Mouse (Mus musculus) liver, embryonic 11.5 days (tissue): ENCODE measurements around the gene Kdm2b. TPM values are rescaled to one million over a fixed set of nuclear protein-coding genes. Genes with fewer than 3 reads are reported as not detected.

ENCODE experiments used
- ATAC-seq: fragments of 200-750 bp; cut with Nextera tagmentation; replicated peaks from 2 replicates; pipeline ENCODE4 v1.8.0; 2017; ENCODE audit warnings: moderate number of reproducible peaks, mild to moderate bottlenecking, moderate TSS enrichment, moderate library complexity; ENCODE audit not compliant: low FRiP score
- DNase-seq: peaks from one replicate; pipeline ENCODE4 v3.0.0-alpha.2; 2017; ENCODE audit warnings: low spot score
- H3K27ac ChIP-seq: fragments of 300-500 bp; sonication (generic); 2 replicates; pipeline ENCODE4 v1.5.1; 2014; ENCODE audit warnings: mild to moderate bottlenecking, low read depth, low read length, control low read depth
- H3K27me3 ChIP-seq: fragments of 300-500 bp; sonication (generic); replicated peaks from 2 replicates; pipeline ENCODE4 v1.6.1; 2014; ENCODE audit warnings: low read length, mixed read lengths; ENCODE audit not compliant: control insufficient read depth, insufficient read depth
- H3K36me3 ChIP-seq: fragments of 300-500 bp; sonication (generic); 2 replicates; pipeline ENCODE4 v1.6.1; 2014; ENCODE audit warnings: mild to moderate bottlenecking, low read length, moderate library complexity, mixed read lengths; ENCODE audit not compliant: control insufficient read depth, insufficient read depth
- H3K4me1 ChIP-seq: fragments of 300-500 bp; sonication (generic); replicated peaks from 2 replicates; pipeline ENCODE4 v1.6.1; 2014; ENCODE audit warnings: low read length, mixed read lengths; ENCODE audit not compliant: control insufficient read depth, insufficient read depth
- H3K4me2 ChIP-seq: fragments of 300-500 bp; sonication (generic); 2 replicates; pipeline ENCODE4 v1.6.1; 2014; ENCODE audit warnings: mild to moderate bottlenecking, control low read depth, moderate library complexity
- H3K4me3 ChIP-seq: fragments of 300-500 bp; sonication (generic); 2 replicates; pipeline ENCODE4 v1.5.1; 2014; ENCODE audit warnings: low read depth, low read length, control low read depth
- H3K9ac ChIP-seq: fragments of 300-500 bp; sonication (generic); 2 replicates; pipeline ENCODE4 v1.6.1; 2014; ENCODE audit warnings: low read depth, low read length, control low read depth
- H3K9me3 ChIP-seq: fragments of 300-500 bp; sonication (generic); 2 replicates; pipeline ENCODE4 v1.6.1; 2016; ENCODE audit warnings: low read length, inconsistent platforms, mixed read lengths; ENCODE audit not compliant: control insufficient read depth
- WGBS: fragments of 180-500 bp; shearing (Covaris S2); extraction: QIAGEN DNeasy Blood & Tissue Kit; methylation state at CpG from one replicate; pipeline ENCODE4 v1.1.7; 2014; 5-methylcytosine and 5-hydroxymethylcytosine counted together
- polyA plus RNA-seq: library from polyadenylated mRNA; unstranded; fragments of >200 nt; fragmentation: Nextera tagmentation; extraction: Ambion mirVana; gene quantifications from 2 replicates; pipeline ENCODE4 v1.2.1, GENCODE M21; 2014

Gene Kdm2b
- polyA plus RNA-seq, 1 experiment from 2014 or later = 46.8 TPM

DNA sequence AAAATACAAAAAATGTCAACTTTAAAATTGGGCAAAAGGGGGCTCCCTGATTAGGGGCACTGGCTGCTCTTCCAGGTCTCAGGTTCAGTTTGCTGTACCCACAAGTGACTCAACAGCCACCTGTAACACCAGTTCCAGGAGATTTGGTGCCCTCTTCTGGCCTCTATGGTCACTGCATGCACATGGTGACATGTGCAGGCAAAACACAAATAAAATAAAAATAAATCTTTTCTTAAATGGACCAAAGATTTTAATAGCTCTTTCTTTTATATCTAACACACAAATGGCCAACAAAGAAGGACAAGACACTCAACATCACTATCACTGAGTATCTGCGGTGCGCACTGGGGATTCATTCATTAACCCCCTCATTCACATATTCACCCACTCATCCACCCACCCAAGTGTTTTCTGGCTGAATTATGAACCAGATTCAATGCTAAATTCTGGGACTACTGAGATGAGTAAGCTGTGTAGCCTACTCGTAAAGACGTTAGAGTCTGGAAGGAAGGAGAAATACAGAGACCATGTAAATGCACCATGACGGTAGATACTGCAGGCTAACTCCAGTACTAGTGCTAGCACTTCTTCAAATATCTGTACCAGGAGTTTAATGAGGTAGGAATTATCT, 95.5 kb downstream of the Kdm2b start:
- DNase-seq = no peak
- Histone ChIP-seq H3K36me3 (no peaks in the 10 kb centered on the region), H3K4me2 (no peak overlapping the region), H3K27ac (no peak overlapping the region), H3K27me3 (no peaks in the 10 kb centered on the region), H3K4me3 (no peak overlapping the region), H3K9me3 (no peaks in the 10 kb centered on the region), H3K9ac (no peak overlapping the region), H3K4me1 (peaks cover 24% of the 10 kb centered on the region)
- no peak for ATAC-seq
- 88% methylated on average over 5 of the region's 5 CpGs for WGBS

- H3K4me2 ChIP-seq = no peak overlapping the region
- no peaks in the 10 kb centered on the region for H3K27me3 ChIP-seq
- ATAC-seq (no peak), DNase-seq (no peak)
- H3K9ac ChIP-seq = no peak overlapping the region
- WGBS = 91% methylated on average over 6 of the region's 6 CpGs
- no peaks in the 10 kb centered on the region for H3K36me3 ChIP-seq
- H3K4me3 ChIP-seq = no peak overlapping the region
- no peak overlapping the region for H3K27ac ChIP-seq
- H3K4me1 ChIP-seq = peaks cover 17% of the 10 kb centered on the region
- no peaks in the 10 kb centered on the region for H3K9me3 ChIP-seq
These were observed 96.4 kb downstream of the Kdm2b start for GRCm38 (mm10) chr5:122893270-122893669.

- no peak overlapping the region for H3K9ac ChIP-seq
- DNase-seq (no peak), ATAC-seq (no peak)
- 54% methylated on average over 2 of the region's 2 CpGs for WGBS
- peaks cover 8% of the 10 kb centered on the region for H3K4me1 ChIP-seq
- H3K4me3 ChIP-seq = no peak overlapping the region
- H3K27me3 ChIP-seq = no peaks in the 10 kb centered on the region
- H3K4me2 ChIP-seq = no peak overlapping the region
- H3K9me3 ChIP-seq = no peaks in the 10 kb centered on the region
- H3K27ac ChIP-seq = no peak overlapping the region
- no peaks in the 10 kb centered on the region for H3K36me3 ChIP-seq
These were observed 99.2 kb downstream of the Kdm2b start for GRCm38 (mm10) chr5:122890396-122890795.

DNA sequence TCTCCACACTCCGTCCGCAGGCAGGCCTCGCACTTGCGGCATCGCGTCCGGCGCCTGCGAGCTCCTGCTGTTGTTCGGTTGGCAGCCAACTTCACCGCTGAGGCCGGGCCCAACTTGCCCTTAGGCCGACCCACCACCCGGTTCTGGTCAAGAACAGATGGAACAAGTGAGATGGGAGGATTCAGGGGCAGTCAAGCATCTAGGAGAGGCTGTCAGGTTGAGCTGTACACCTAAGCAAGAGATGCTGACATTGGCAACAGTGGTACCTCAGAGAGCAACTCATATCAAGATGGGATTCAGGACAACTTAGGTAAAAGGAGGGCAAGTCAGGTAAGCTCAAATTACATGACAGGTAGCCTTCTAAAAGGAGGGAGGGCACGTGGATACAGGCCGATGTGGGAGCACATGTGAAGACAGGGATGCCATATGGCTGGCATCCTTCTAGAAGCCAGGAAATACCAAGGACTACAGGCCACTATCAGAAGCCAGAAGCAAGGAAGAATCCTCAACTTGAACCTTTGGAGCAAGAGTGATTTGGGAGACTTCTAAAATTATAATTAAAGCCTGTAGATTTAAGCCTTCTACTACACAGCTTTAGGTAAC, 100.9 kb downstream of the Kdm2b start:
- Histone ChIP-seq H3K4me3 (no peak overlapping the region), H3K36me3 (no peaks in the 10 kb centered on the region), H3K27me3 (no peaks in the 10 kb centered on the region), H3K9me3 (no peaks in the 10 kb centered on the region), H3K4me1 (0 out of 2 replicates have a peak, but pooled peaks cover 2% of the 10 kb centered on the region), H3K9ac (no peak overlapping the region), H3K27ac (no peak overlapping the region), H3K4me2 (no peak overlapping the region)
- DNase-seq = no peak
- 91% methylated on average over 16 of the region's 16 CpGs for WGBS
- no peak for ATAC-seq

DNA sequence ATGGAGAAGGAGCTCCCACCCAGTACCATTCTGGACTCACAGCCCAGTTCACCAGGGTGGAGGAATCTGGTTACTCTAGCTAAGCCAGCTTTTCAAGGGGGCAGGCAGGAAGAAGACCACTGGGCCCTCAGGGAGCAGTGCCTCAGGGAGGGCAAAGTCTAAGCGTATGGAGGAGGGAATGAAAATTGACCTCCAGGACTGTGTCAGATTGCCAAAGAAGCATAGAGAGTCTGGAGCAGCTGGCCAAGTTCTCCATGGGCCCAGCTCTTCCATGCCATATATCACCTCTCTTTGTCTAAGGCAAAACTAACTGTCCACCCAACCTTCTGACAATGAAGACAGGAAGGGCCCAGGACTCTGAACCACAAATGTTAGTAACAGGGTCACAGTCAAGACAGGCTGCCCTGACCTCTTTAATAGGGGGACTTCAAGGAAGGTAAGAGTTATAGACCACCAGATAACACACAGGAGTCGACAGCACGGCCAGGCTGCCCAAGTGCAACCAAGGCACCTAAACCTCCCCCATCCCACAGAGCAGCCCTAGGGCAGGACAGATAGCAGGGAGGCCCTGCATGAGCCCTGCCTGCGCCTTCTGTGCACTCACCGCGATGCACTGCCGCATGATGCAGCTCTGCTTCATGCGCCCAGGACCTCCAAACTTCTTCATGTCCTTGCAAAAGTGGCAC, 101.6 kb downstream of the Kdm2b start:
- H3K9ac ChIP-seq = no peak overlapping the region
- no peaks in the 10 kb centered on the region for H3K9me3 ChIP-seq
- WGBS = 80% methylated on average over 8 of the region's 8 CpGs
- H3K27me3 ChIP-seq = no peaks in the 10 kb centered on the region
- DNase-seq = no peak
- no peaks in the 10 kb centered on the region for H3K36me3 ChIP-seq
- H3K27ac ChIP-seq = no peak overlapping the region
- no peak for ATAC-seq
- H3K4me1 ChIP-seq = 0 out of 2 replicates have a peak, but pooled peaks cover 2% of the 10 kb centered on the region
- H3K4me2 ChIP-seq = no peak overlapping the region
- H3K4me3 ChIP-seq = no peak overlapping the region

GRCm38 (mm10) chr5:122887033-122887432, 102.6 kb downstream of the Kdm2b start:
- H3K4me2 ChIP-seq = no peak overlapping the region
- H3K9me3 ChIP-seq = no peaks in the 10 kb centered on the region
- no peak overlapping the region for H3K9ac ChIP-seq
- H3K36me3 ChIP-seq = no peaks in the 10 kb centered on the region
- H3K27ac ChIP-seq = no peak overlapping the region
- ATAC-seq = no peak
- WGBS = 91% methylated on average over 9 of the region's 9 CpGs
- DNase-seq = no peak
- no peak overlapping the region for H3K4me3 ChIP-seq
- no peaks in the 10 kb centered on the region for H3K27me3 ChIP-seq
- H3K4me1 ChIP-seq = 0 out of 2 replicates have a peak, but pooled peaks cover 2% of the 10 kb centered on the region

DNA sequence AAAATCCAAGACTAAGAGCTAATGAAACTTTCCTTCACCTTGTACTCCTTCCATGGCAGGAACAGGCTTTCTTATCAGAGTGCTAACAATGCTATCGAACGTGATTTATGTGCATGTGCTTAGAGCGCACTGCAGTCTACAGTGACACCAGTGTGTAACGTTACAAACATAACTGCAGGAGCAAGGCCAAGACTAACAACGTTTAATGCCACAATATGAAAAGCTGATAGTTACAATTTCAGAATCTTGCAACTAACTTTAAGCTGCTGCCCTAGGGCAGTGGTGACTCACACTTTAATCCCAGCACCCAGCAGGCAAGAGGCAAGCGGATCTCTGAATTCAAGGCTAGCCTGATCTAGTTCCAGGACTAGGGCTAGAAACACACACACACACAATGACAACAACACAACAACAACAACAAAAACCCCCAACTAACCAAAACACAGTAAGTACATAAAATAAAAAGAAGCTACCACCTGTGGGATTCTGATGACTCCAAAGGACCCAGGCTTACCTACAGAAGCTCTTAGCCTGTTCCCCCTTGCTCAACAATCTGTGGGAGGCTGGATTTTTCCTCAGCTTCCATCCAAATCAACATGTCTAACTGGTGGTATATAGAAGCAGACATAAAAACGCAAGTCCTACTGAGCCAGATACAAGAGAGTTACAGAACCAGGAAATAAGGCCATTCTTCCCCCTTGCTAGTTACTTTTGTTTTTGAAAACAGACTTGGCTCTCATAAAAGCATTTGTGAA, 104.9 kb downstream of the Kdm2b start:
- H3K4me3 ChIP-seq = no peak overlapping the region
- H3K4me1 ChIP-seq = 0 out of 2 replicates have a peak, but pooled peaks cover 2% of the 10 kb centered on the region
- H3K27ac ChIP-seq = no peak overlapping the region
- ATAC-seq = no peak
- no peak overlapping the region for H3K4me2 ChIP-seq
- no peak for DNase-seq
- no peak overlapping the region for H3K9ac ChIP-seq
- H3K36me3 ChIP-seq = peaks cover 13% of the 10 kb centered on the region
- no peaks in the 10 kb centered on the region for H3K9me3 ChIP-seq
- WGBS = 79% methylated on average over 7 of the region's 7 CpGs
- H3K27me3 ChIP-seq = no peaks in the 10 kb centered on the region

- 0 out of 2 replicates have a peak, but pooled peaks cover 2% of the 10 kb centered on the region for H3K4me1 ChIP-seq
- no peak overlapping the region for H3K4me2 ChIP-seq
- 69% methylated on average over 2 of the region's 2 CpGs for WGBS
- ATAC-seq = no peak
- no peaks in the 10 kb centered on the region for H3K9me3 ChIP-seq
- DNase-seq = no peak
- H3K4me3 ChIP-seq = no peak overlapping the region
- H3K27ac ChIP-seq = no peak overlapping the region
- no peak overlapping the region for H3K9ac ChIP-seq
- peaks cover 18% of the 10 kb centered on the region for H3K36me3 ChIP-seq
- no peaks in the 10 kb centered on the region for H3K27me3 ChIP-seq
These were observed 105.9 kb downstream of the Kdm2b start for GRCm38 (mm10) chr5:122883652-122884235.
